Mouse (Mus musculus) kidney, adult 11 months (tissue): ENCODE measurements at regions not wholly inside any gene's neighbourhood (a gene's known extent, or its start where the extent isn't known, plus 50 kb on each side); places are given as distances from the start of the nearest gene placed in this dataset.
A peak's percentile ranks its signal among the peaks of the same experiment; 100 is the strongest.

Source experiments
- DNase-seq: peaks from one replicate; pipeline ENCODE4 v3.0.0; 2022

DNA sequence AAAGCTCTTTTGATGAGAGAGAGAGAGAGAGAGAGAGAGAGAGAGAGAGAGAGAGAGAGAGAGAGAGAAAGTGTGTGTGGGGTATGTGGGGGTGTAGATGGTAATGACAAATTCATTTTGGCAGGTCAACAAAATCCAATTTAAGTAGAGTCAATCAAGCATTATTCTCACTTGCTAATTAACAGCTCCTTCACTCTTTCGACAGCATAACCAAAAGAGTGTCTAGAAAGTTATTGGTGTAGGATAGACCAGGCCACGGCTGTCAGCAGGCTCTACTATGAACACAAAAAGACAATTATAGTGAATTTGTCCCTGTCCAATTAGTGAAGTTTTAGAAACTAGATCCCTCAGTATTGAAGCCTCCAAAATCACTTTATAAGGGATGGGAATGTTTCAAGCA lies 378.2 kb downstream of the Pcdh20 start:
- DNase-seq: no peak

DNA sequence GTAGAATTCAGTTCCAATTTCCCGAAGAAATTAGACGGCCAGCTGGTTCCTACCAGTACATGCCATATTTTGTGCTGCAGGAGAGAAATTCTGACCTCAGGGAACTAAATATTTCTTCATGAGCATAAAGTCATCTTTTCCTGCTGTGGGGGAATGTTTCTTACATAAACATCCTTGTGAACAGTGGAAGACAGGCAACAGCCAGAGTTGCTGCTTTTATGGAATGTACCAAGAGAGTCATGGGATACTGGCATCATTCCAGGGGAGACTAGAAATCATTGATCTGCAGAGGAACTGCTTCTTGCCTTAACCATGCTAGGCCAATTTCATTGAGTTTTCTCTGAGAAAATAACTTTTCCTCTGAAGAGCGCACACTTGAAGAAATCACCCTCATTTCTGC lies 386.3 kb downstream of the Pcdh20 start:
- DNase-seq: peak; percentile 3

DNA sequence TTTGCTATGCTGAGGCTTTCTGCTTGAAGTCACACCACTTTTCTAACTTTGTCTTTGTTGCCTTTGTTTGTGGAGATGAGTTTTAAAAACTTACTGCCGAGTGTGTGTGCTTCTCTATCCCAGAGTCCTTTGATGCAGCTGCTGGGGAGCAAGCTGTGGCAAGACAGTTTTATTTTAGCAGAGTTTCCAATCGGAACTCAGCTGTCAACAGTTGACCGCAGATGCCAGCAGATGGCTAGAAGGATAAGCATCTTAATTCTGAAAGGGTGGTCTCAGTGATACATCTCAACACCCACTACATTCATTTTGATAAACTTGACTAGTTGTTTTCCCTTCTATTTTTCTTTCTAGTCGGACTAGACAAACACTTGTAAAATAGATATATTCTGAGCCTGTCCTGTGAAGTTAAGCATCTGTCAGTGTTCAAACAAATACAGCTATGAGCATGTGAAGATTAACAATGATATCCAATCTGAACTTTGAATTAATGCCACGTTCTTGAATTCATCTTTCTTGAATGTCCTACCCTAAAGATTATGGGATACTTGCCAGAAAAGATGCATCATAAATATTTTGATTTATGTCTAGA lies 398.2 kb downstream of the Pcdh20 start:
- no peak for DNase-seq

DNA sequence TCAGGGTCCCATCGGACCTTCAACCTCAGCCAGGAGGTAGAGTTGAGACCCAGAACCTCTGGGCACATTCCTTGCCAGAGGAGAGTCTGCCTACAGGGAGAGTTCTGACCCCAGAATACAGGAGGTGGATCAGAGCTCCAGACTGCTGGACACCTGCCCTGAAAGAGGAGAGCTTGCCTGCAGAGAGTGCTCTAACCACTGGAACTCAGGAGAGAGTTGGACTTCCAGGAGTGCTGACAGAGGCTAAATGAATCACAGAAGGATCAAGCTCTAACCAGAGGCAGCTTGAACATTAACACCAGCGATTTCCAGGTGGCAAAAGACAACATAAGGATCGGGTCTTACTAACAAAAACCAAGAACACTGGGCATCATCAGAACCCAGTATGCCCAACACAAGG lies 423.6 kb downstream of the Pcdh20 start:
- peak; percentile 27 for DNase-seq

- no peak for DNase-seq
Observed at GRCm38 (mm10) chr14:88013882-88014281, 457.3 kb downstream of the Pcdh20 start.

DNA sequence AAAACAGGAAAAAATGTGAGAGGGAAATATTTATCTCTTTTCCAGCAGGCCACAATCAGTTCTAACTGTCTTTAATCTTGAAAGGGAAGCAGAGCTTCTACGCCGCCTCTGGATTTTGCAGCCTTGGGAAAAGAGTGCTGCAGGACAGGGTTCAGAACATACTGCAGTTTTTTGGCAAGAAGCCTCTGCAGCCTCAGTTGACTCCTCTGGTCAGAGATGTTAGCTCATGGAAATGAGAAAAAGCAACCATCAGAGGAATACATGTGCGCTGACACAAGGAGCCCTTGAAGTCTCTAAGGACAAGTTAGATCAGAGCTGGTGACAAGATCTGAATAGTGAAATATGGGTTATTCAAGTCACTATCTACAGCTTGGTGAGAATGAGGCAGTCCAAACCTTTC lies 458.0 kb downstream of the Pcdh20 start:
- DNase-seq: no peak

- no peak for DNase-seq
Observed at GRCm38 (mm10) chr14:87996561-87996960, 474.6 kb downstream of the Pcdh20 start.
